Mouse (Mus musculus) forebrain, postnatal 0 days (tissue): ENCODE measurements around the gene Smok3b. TPM values are rescaled to one million over a fixed set of nuclear protein-coding genes. Genes with fewer than 3 reads are reported as not detected.

ENCODE experiments used
- ATAC-seq: fragments of 200-750 bp; cut with Nextera tagmentation; 2 replicates; pipeline ENCODE4 v1.8.0; 2017; ENCODE audit warnings: mild to moderate bottlenecking, moderate library complexity
- DNase-seq: peaks from one replicate; pipeline ENCODE4 v3.0.0-alpha.2; 2015
- H3K27ac ChIP-seq: fragments of 300-500 bp; sonication (generic); 2 replicates; pipeline ENCODE4 v1.5.1; 2014; ENCODE audit warnings: low read depth, mild to moderate bottlenecking, antibody characterized with exemption, low read length, moderate library complexity, mixed read lengths
- H3K27me3 ChIP-seq: fragments of 300-500 bp; sonication (generic); 2 replicates; pipeline ENCODE4 v1.6.1; 2014; ENCODE audit warnings: mild to moderate bottlenecking, low read length, mixed read lengths; ENCODE audit not compliant: insufficient read depth
- H3K36me3 ChIP-seq: fragments of 300-500 bp; sonication (generic); 2 replicates; pipeline ENCODE4 v1.6.1; 2014; ENCODE audit warnings: mild to moderate bottlenecking, moderate library complexity; ENCODE audit not compliant: insufficient read depth
- H3K4me1 ChIP-seq: fragments of 300-500 bp; sonication (generic); 2 replicates; pipeline ENCODE4 v1.6.1; 2014; ENCODE audit warnings: antibody characterized with exemption; ENCODE audit not compliant: insufficient read depth
- H3K4me2 ChIP-seq: fragments of 300-500 bp; sonication (generic); 2 replicates; pipeline ENCODE4 v1.6.1; 2014; ENCODE audit warnings: low read depth, mild to moderate bottlenecking, moderate library complexity
- H3K4me3 ChIP-seq: fragments of 300-500 bp; sonication (generic); 2 replicates; pipeline ENCODE4 v1.5.1; 2014; ENCODE audit warnings: low read depth, low read length, mixed read lengths
- H3K9ac ChIP-seq: fragments of 300-500 bp; sonication (generic); 2 replicates; pipeline ENCODE4 v1.6.1; 2014; ENCODE audit warnings: mild to moderate bottlenecking
- H3K9me3 ChIP-seq: fragments of 300-500 bp; sonication (generic); 2 replicates; pipeline ENCODE4 v1.6.1; 2016; ENCODE audit warnings: low read length
- CTCF ChIP-seq: sonication (generic); IDR thresholded peaks from 2 replicates; pipeline ENCODE4 v1.5.1; 2016; ENCODE audit warnings: antibody characterized with exemption, control low read depth, low read depth
- WGBS: fragments of 180-500 bp; shearing (Covaris S2); extraction: QIAGEN DNeasy Blood & Tissue Kit; methylation state at CpG from one replicate; pipeline ENCODE4 v1.1.7; 2014; 5-methylcytosine and 5-hydroxymethylcytosine counted together
- polyA plus RNA-seq: library from polyadenylated mRNA; unstranded; fragments of >200 nt; fragmentation: Nextera tagmentation; extraction: Ambion mirVana; gene quantifications from 2 replicates; pipeline ENCODE4 v1.2.1, GENCODE M21; 2015
- total RNA-seq: library from RNA; depleted of rRNA; stranded (reverse); fragments of >200 nt; gene quantifications from 2 replicates; pipeline ENCODE4 v1.2.3, GENCODE M21; 2014

Gene Smok3b
- total and polyA plus RNA-seq, 2 experiments from 2014 or later: not detected

DNA sequence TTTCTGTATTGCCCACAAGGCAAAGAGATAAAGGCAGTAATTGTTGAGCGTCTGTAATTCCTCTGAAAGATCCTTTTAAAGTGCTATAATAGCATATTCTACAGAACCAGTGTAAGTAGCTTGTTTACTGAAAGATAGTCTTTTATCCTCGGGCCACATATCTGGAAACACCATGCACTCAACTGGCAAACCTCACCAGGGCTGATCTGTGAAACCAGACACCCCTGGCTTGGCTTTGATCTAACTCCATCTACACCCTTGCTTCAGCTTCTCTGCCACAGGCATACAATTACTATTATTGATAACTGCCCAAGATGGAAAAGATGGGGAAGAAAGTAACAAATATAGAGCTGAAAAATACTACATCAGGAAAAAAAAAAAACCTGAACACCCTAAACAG lies 63.3 kb downstream of the Smok3b start:
- peak overlapping the region; percentile 98 for H3K4me3 ChIP-seq
- no peak for TF ChIP-seq CTCF
- no peaks in the 10 kb centered on the region for H3K9me3 ChIP-seq
- H3K4me1 ChIP-seq: peaks cover 20% of the 10 kb centered on the region
- H3K27ac ChIP-seq: no peak overlapping the region
- no peaks in the 10 kb centered on the region for H3K36me3 ChIP-seq
- DNase-seq (no peak), ATAC-seq (no peak)
- peak overlapping the region; percentile 63 for H3K4me2 ChIP-seq
- peak overlapping the region; percentile 100; the same call in 1 of the 2 replicates for H3K9ac ChIP-seq
- WGBS: 77% methylated on average over 2 of the region's 2 CpGs
- no peaks in the 10 kb centered on the region for H3K27me3 ChIP-seq

DNA sequence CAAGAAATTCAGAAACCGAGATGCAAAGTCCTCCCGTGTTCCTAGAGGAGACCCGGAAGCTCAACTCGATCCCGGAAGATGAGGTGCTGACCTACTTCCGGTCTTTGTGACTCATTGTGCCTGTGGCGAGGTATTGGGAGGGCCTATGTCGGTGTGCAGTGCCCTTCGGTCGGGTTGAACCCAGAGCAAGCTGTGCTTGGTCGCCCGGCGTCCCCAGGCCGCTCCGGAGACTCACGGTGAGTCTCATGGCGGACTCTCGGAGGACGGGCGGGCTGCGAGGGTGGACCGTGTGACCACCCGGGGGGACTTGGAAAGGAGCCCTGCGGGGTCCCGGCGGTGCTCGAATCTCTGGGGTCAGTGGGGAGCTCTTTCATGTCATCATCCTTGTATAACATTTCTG lies 63.8 kb downstream of the Smok3b start, which contains the start of gene Zkscan1:
TSS of gene Zkscan1 (plus strand) at position 89 of the 400 bp plus-strand sequence.
- TF ChIP-seq CTCF: no peak
- Histone ChIP-seq H3K27me3 (no peaks in the 10 kb centered on the region), H3K36me3 (no peaks in the 10 kb centered on the region), H3K4me3 (peak within 1 kb of the TSS; percentile 98), H3K27ac (peak within 1 kb of the TSS; percentile 93), H3K9ac (peak within 1 kb of the TSS; percentile 100), H3K9me3 (no peaks in the 10 kb centered on the region), H3K4me1 (peaks cover 20% of the 10 kb centered on the region), H3K4me2 (peak within 1 kb of the TSS; percentile 63)
- DNase-seq (peak; percentile 91), ATAC-seq (peak; percentile 99)
- WGBS: 3% methylated on average over 27 of the region's 27 CpGs

GRCm38 (mm10) chr5:138085421-138085911 lies 64.2 kb downstream of the Smok3b start:
- Histone ChIP-seq H3K36me3 (no peaks in the 10 kb centered on the region), H3K4me2 (peak overlapping the region; percentile 63), H3K4me1 (peaks cover 20% of the 10 kb centered on the region), H3K4me3 (peak overlapping the region; percentile 98), H3K27me3 (no peaks in the 10 kb centered on the region), H3K27ac (peak overlapping the region; percentile 93), H3K9me3 (no peaks in the 10 kb centered on the region), H3K9ac (peak overlapping the region; percentile 100)
- ATAC-seq (peak; percentile 36; the same call in 1 of the 2 replicates), DNase-seq (peak; percentile 64)
- under 1% methylated on average over 18 of the region's 18 CpGs for WGBS
- TF ChIP-seq CTCF: no peak

- no peak for TF ChIP-seq CTCF
- Histone ChIP-seq H3K27ac (no peak overlapping the region), H3K4me1 (peaks cover 20% of the 10 kb centered on the region), H3K27me3 (no peaks in the 10 kb centered on the region), H3K36me3 (no peaks in the 10 kb centered on the region), H3K4me3 (peak overlapping the region; percentile 98), H3K9ac (0 out of 2 replicates have a peak overlapping the region, but pooled peaks have one; percentile 14), H3K9me3 (no peaks in the 10 kb centered on the region), H3K4me2 (peak overlapping the region; percentile 63)
- ATAC-seq (no peak), DNase-seq (no peak)
- WGBS: 84% methylated on average over 3 of the region's 3 CpGs
Observed at GRCm38 (mm10) chr5:138086842-138087241, 65.6 kb downstream of the Smok3b start.

DNA sequence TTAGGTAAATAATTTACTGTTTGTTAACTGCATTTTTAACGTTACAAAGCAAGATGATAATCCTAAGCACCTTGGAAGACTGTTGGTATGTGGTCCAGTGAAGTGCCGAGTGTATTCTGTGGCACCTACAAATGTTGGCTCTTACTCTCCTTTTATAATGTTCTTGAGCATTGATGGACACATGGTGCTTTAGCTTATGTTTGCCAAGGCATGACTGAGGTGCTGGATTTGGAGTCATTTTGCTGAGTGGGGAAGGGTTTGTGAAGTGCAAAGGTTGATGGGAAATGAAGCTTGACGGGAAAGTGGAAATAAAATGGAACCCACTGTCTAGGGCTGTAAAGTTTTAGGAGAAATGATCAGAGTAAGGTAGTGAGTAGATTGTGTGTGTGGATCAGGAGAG lies 67.1 kb downstream of the Smok3b start:
- H3K4me2 ChIP-seq: no peak overlapping the region
- ATAC-seq (no peak), DNase-seq (no peak)
- H3K36me3 ChIP-seq: peaks cover 7% of the 10 kb centered on the region
- H3K4me3 ChIP-seq: no peak overlapping the region
- WGBS: 84% methylated on average over 3 of the region's 3 CpGs
- H3K4me1 ChIP-seq: peaks cover 20% of the 10 kb centered on the region
- H3K27me3 ChIP-seq: no peaks in the 10 kb centered on the region
- H3K9ac ChIP-seq: no peak overlapping the region
- H3K9me3 ChIP-seq: no peaks in the 10 kb centered on the region
- TF ChIP-seq CTCF: no peak
- H3K27ac ChIP-seq: no peak overlapping the region

DNA sequence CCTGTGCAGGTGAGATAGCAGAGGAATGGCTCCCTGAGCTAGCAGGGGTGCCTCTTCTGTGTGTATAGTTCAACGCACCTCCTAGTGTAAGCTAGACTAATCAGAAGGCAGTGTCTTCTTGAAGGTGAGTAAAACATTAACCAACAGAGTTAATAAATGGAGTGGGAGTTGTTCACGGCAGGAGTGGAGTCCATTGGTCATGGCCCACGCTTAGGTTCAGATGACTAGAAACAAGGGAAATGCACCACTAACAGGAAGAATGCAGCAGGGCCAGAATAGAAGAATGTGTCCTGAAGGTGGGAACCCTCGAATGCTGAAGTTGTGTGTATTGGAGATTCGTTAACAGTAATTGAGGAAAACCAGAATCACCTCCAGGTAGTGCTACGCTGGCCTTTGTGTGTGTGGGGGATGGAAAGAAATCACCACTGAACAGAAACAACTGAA lies 67.9 kb downstream of the Smok3b start:
- DNase-seq (no peak), ATAC-seq (no peak)
- Histone ChIP-seq H3K36me3 (peaks cover 14% of the 10 kb centered on the region), H3K9me3 (no peaks in the 10 kb centered on the region), H3K4me1 (peaks cover 20% of the 10 kb centered on the region), H3K27me3 (no peaks in the 10 kb centered on the region), H3K9ac (no peak overlapping the region), H3K4me2 (no peak overlapping the region), H3K4me3 (no peak overlapping the region), H3K27ac (no peak overlapping the region)
- TF ChIP-seq CTCF: no peak
- 76% methylated on average over 6 of the region's 6 CpGs for WGBS

DNA sequence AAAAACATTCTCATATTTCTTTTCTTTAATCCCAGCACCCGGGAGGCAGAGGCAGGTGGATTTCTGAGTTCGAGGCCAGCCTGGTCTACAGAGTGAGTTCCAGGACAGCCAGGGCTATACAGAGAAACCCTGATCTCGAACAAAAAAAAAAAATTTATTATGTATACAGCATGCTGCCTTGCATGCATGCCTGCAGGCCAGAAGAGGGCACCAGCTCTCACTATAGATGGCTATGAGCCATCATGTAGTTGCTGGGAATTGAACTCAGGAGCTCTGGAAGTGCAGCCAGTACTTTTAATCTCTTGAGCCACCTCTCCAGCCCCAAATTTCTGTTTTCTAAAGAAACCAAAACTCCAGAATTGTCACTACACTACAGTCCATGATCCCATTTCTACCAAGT lies 69.0 kb downstream of the Smok3b start:
- peak; percentile 46; the same call in 1 of the 2 replicates for TF ChIP-seq CTCF
- no peak overlapping the region for H3K27ac ChIP-seq
- no peak overlapping the region for H3K4me2 ChIP-seq
- WGBS: 84% methylated on average over 3 of the region's 3 CpGs
- no peak overlapping the region for H3K4me3 ChIP-seq
- H3K9ac ChIP-seq: no peak overlapping the region
- no peaks in the 10 kb centered on the region for H3K27me3 ChIP-seq
- H3K9me3 ChIP-seq: no peaks in the 10 kb centered on the region
- no peak for ATAC-seq
- peak; percentile 30 for DNase-seq
- peaks cover 23% of the 10 kb centered on the region for H3K36me3 ChIP-seq
- H3K4me1 ChIP-seq: peaks cover 20% of the 10 kb centered on the region
